Mouse (Mus musculus) limb, embryonic 12.5 days (tissue): ENCODE data around the gene Emx2. TPM values are rescaled to one million over a fixed set of nuclear protein-coding genes. Genes with fewer than 3 reads are reported as not detected.

Source experiments
- ATAC-seq: fragments of 200-750 bp; cut with Nextera tagmentation; 2 replicates; pipeline ENCODE4 v1.8.0; 2017; ENCODE audit warnings: low read depth, moderate TSS enrichment; ENCODE audit not compliant: insufficient number of reproducible peaks, insufficient read depth, low FRiP score, low TSS enrichment
- H3K27ac ChIP-seq: fragments of 300-500 bp; sonication (generic); 2 replicates; pipeline ENCODE4 v1.5.1; 2016; ENCODE audit warnings: mild to moderate bottlenecking, moderate library complexity
- H3K27me3 ChIP-seq: fragments of 300-500 bp; sonication (generic); 2 replicates; pipeline ENCODE4 v1.6.1; 2016; ENCODE audit warnings: mild to moderate bottlenecking, moderate library complexity
- H3K36me3 ChIP-seq: fragments of 300-500 bp; sonication (generic); 2 replicates; pipeline ENCODE4 v1.6.1; 2016; ENCODE audit warnings: mild to moderate bottlenecking, moderate library complexity
- H3K4me1 ChIP-seq: fragments of 300-500 bp; sonication (generic); replicated peaks from 2 replicates; pipeline ENCODE4 v1.6.1; 2016
- H3K4me2 ChIP-seq: fragments of 300-500 bp; sonication (generic); 2 replicates; pipeline ENCODE4 v1.6.1; 2016; ENCODE audit warnings: mild to moderate bottlenecking, moderate library complexity
- H3K4me3 ChIP-seq: fragments of 300-500 bp; sonication (generic); replicated peaks from 2 replicates; pipeline ENCODE4 v1.5.1; 2016; ENCODE audit warnings: mild to moderate bottlenecking
- H3K9ac ChIP-seq: fragments of 300-500 bp; sonication (generic); replicated peaks from 2 replicates; pipeline ENCODE4 v1.6.1; 2016; ENCODE audit warnings: mild to moderate bottlenecking, moderate library complexity
- H3K9me3 ChIP-seq: fragments of 300-500 bp; sonication (generic); 2 replicates; pipeline ENCODE4 v1.6.1; 2016; ENCODE audit warnings: mild to moderate bottlenecking, moderate library complexity
- WGBS: fragments of 180-500 bp; shearing (Covaris S2); methylation state at CpG from one replicate; pipeline ENCODE4 v1.1.7; 2016; 5-methylcytosine and 5-hydroxymethylcytosine counted together
- polyA plus RNA-seq: library from polyadenylated mRNA; unstranded; fragments of >200 nt; fragmentation: Nextera tagmentation; extraction: Ambion mirVana; gene quantifications from 2 replicates; pipeline ENCODE4 v1.2.1, GENCODE M21; 2016

The Emx2 gene
- polyA plus RNA-seq, 1 experiment from 2014 or later: 12.0 TPM

DNA sequence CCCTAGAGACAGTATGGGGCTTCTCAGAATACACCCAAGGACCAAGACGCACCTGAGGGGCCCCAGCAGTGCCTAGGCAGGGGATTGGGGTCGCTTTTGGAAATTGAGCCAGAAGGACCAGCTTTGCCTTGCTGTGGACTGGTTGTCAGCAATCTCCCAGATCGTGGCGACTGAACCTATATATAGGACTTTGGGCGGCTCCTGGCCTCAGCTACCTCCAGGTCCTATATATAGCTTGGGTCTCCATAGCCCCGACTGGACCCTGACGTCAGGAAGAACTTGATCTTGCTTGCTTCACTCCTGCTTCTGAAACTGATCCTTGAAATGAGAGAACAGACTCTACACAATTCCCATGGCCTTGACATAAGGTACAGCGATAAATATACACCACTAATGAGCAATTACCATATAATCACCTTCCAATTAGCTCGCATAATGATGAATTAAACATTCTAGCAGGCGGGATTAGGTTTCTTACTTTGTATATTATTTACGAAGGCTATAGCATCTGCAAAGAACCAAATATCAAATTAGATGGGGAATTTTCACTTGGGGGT is 12.0 kb downstream of the Emx2 start:
- no peak overlapping the region for H3K9ac ChIP-seq
- WGBS: 15% methylated on average over 11 of the region's 11 CpGs
- H3K9me3 ChIP-seq: no peaks in the 10 kb centered on the region
- H3K27me3 ChIP-seq: peaks cover 84% of the 10 kb centered on the region
- H3K4me1 ChIP-seq: peaks cover 37% of the 10 kb centered on the region
- no peak overlapping the region for H3K27ac ChIP-seq
- no peak overlapping the region; the same call in 1 of the 2 replicates for H3K4me2 ChIP-seq
- ATAC-seq: no peak
- H3K36me3 ChIP-seq: no peaks in the 10 kb centered on the region
- no peak overlapping the region for H3K4me3 ChIP-seq

DNA sequence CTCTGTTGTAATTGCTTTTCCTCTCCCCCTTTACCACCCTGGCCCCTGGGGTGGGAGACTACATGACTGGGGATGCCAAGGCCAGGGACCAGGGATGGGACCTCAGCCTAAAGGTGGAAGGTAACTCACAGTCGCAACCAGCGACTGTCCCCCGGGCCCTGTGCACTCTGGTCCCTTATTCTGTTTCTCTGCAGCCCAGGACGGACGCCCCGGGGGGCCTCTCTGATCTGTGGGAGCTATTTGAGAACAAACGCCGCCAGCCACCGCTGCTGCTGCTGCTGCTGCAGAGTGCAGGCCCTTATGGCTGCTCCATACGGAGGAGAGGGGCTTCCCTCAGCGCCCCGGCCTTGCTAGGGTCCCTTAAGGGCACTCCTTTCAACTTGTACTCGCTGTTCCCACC is 12.7 kb downstream of the Emx2 start:
- no peak overlapping the region for H3K27ac ChIP-seq
- H3K9ac ChIP-seq: no peak overlapping the region; the same call in 1 of the 2 replicates
- 2% methylated on average over 13 of the region's 13 CpGs for WGBS
- peak overlapping the region; percentile 42 for H3K4me2 ChIP-seq
- no peaks in the 10 kb centered on the region for H3K9me3 ChIP-seq
- ATAC-seq: no peak
- peaks cover 37% of the 10 kb centered on the region for H3K4me1 ChIP-seq
- 0 out of 2 replicates have a peak overlapping the region, but pooled peaks have one; percentile 10 for H3K4me3 ChIP-seq
- H3K27me3 ChIP-seq: peaks cover 81% of the 10 kb centered on the region
- no peaks in the 10 kb centered on the region for H3K36me3 ChIP-seq

DNA sequence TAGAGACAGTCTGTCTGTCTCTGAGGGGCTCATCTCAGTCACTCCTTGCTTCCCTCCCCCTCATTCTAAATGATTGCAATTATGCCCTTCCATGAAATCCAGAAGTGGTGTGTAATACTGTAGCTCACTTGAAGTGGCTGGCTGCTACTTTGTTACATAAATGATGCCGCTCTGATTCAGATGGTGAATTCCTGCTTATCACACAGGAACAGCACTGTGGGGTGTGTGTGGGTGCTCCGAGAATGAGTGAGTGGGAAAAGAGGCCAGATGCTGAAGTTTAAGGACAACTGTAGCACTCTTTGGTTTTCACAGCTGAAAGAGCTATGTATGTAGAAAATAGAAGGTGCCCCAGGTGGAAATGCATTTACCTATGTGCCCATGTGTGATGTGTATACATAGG is 14.7 kb downstream of the Emx2 start:
- peaks cover 63% of the 10 kb centered on the region for H3K27me3 ChIP-seq
- H3K36me3 ChIP-seq: no peaks in the 10 kb centered on the region
- H3K27ac ChIP-seq: no peak overlapping the region
- H3K9me3 ChIP-seq: no peaks in the 10 kb centered on the region
- no peak overlapping the region for H3K9ac ChIP-seq
- H3K4me1 ChIP-seq: peaks cover 30% of the 10 kb centered on the region
- no peak overlapping the region for H3K4me3 ChIP-seq
- H3K4me2 ChIP-seq: no peak overlapping the region
- no peak for ATAC-seq
- 95% methylated on average over 2 of the region's 2 CpGs for WGBS

DNA sequence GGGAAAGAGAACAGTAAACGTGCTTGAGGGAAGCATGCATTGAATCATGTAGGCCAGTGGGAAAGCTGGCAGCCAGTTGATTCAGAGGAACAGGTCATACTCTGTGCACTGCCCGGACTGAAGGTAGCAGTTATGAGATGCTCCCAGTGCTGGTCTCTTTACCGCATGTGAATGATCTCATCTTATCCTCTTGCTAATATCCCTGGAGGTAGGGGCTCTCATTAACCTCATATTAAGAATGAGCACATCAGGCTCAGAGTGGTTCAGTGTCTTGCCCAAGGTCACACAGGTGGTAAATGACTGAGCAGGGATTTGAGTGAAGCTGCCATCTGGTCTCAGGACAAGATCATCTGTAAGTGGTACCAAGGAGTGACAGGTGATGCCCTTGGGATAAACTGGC is 21.7 kb downstream of the Emx2 start:
- no peaks in the 10 kb centered on the region for H3K36me3 ChIP-seq
- H3K9ac ChIP-seq: no peak overlapping the region
- H3K27me3 ChIP-seq: peaks cover 11% of the 10 kb centered on the region
- H3K27ac ChIP-seq: no peak overlapping the region
- 83% methylated on average over 3 of the region's 3 CpGs for WGBS
- H3K4me2 ChIP-seq: no peak overlapping the region
- H3K4me3 ChIP-seq: no peak overlapping the region
- no peaks in the 10 kb centered on the region for H3K4me1 ChIP-seq
- no peaks in the 10 kb centered on the region for H3K9me3 ChIP-seq
- ATAC-seq: no peak

DNA sequence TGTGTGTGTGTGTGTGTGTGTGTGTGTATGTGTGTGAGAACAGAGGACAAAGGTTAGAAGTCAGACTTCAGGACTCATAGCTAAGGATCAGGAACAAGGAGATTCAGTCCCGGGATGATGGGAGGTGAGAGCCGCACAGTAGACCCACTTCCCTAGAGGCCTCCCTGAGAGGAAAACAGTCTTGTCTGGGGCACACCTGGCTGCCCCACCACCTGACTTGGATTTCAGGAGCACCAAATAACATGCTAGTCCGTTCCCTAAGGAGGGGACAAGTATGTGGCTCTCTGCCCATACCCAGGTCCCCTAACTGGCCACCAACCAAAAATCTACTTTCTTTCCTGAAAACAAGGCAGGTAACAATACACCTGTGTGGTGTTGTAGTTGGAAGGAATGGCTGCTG is 22.4 kb downstream of the Emx2 start:
- 81% methylated on average over 3 of the region's 3 CpGs for WGBS

DNA sequence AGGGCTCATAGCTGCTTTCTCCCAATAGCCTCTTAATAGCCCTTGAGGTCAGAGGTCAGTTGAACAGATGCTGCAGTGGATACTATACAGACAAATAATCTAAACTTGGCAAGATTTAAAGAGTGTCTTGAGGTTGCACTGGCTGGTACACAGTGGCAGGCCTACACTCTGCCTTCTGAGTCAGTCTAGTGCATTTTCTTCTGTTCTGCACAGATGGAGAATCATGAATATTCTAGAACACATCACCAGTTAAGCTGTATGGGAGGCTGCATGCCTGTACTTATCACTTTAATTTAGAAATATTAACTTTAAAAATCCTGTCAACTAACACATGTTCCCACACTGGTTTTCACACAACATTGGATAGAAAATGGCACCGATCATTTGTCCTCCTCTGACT is 34.1 kb downstream of the Emx2 start:
- Histone ChIP-seq H3K4me1 (peaks cover 18% of the 10 kb centered on the region), H3K27me3 (no peaks in the 10 kb centered on the region), H3K4me3 (no peak overlapping the region), H3K36me3 (no peaks in the 10 kb centered on the region), H3K27ac (no peak overlapping the region), H3K4me2 (no peak overlapping the region), H3K9me3 (no peaks in the 10 kb centered on the region), H3K9ac (no peak overlapping the region)
- 73% methylated on average over 1 of the region's 1 CpGs for WGBS
- no peak for ATAC-seq

More for the DNA sequence above, 22.4 kb downstream of the Emx2 start:
- H3K4me3 ChIP-seq: no peak overlapping the region
- no peak overlapping the region for H3K27ac ChIP-seq
- 0 out of 2 replicates have a peak, but pooled peaks cover 5% of the 10 kb centered on the region for H3K27me3 ChIP-seq
- H3K36me3 ChIP-seq: no peaks in the 10 kb centered on the region
- ATAC-seq: no peak
- H3K4me1 ChIP-seq: no peaks in the 10 kb centered on the region
- H3K9me3 ChIP-seq: no peaks in the 10 kb centered on the region
- no peak overlapping the region for H3K4me2 ChIP-seq
- no peak overlapping the region for H3K9ac ChIP-seq

DNA sequence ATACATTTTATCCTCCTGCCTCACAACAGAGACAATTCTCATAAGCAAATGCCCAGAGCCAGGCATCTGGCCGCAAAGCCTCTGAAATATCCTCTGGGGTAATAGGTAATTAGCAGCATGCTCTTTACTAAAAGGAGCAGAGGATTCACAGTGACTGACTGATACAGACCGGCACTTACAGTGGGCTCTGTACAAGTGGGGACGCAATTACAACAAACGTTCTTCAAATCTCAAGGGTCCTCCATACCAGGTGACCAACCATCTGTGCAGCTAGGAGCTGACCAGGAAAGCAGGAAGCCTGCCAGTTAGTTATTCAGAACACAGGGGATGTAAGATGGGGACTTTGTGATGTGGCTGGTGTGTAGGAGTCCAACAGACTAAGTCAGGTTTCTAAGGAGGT is 38.7 kb downstream of the Emx2 start:
- ATAC-seq: no peak
- Histone ChIP-seq H3K9me3 (no peaks in the 10 kb centered on the region), H3K27ac (no peak overlapping the region), H3K36me3 (no peaks in the 10 kb centered on the region), H3K9ac (no peak overlapping the region), H3K4me1 (peaks cover 5% of the 10 kb centered on the region; the same call in 1 of the 2 replicates), H3K4me2 (no peak overlapping the region), H3K4me3 (no peak overlapping the region), H3K27me3 (no peaks in the 10 kb centered on the region)
- WGBS: 66% methylated on average over 4 of the region's 4 CpGs

DNA sequence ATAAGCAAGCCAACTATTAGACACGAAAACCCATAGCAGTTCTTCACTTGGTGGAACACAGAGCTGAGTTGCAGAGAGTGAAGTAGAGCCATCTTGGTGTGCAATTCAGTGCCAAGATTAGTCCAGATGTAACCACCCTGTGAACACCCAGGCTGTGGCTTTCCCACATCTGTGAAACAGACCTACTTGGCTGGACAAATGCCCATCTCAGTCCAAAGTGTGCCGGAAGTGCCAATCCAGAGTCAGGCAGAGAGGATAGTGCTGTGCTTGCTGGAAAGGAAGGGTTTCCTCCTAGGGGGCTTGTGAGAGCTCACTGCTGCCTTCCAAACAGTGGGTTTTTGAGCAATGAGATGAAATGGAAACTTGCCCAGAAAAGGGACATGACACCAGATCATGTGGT is 50.7 kb downstream of the Emx2 start:
- WGBS: 89% methylated on average over 2 of the region's 2 CpGs
- ATAC-seq: no peak
- no peaks in the 10 kb centered on the region for H3K36me3 ChIP-seq

DNA sequence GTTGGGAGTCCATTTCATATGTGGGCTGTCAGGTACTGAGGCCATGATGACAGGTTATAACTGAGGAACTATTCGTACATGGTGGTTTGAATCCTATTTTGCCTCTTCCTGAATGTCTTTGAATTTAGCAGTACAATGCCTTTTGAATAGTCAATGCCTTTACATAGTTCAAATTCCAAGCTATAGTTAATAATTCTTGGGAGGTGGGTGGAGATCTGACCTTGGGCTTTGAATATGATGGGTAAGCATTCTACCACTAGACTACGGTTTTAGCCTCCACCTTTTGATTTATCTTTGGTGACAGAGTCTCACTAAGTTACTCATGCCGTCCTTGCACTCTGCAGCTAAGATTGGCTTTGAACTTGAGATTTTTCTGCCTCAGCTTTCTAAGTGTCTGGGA is 55.0 kb downstream of the Emx2 start:
- 80% methylated on average over 3 of the region's 3 CpGs for WGBS
- Histone ChIP-seq H3K4me2 (no peak overlapping the region), H3K9me3 (no peaks in the 10 kb centered on the region), H3K27ac (no peak overlapping the region), H3K9ac (no peak overlapping the region), H3K27me3 (peaks cover 4% of the 10 kb centered on the region; the same call in 1 of the 2 replicates), H3K4me1 (no peaks in the 10 kb centered on the region), H3K36me3 (no peaks in the 10 kb centered on the region), H3K4me3 (no peak overlapping the region)
- ATAC-seq: no peak

More for the DNA sequence above, 50.7 kb downstream of the Emx2 start:
- Histone ChIP-seq H3K4me2 (no peak overlapping the region), H3K27me3 (peaks cover 4% of the 10 kb centered on the region; the same call in 1 of the 2 replicates), H3K4me1 (no peaks in the 10 kb centered on the region), H3K9me3 (no peaks in the 10 kb centered on the region), H3K4me3 (no peak overlapping the region), H3K27ac (no peak overlapping the region), H3K9ac (no peak overlapping the region)

Other genes with a start within 250 kb of the Emx2 start
- not detected in 2 replicates for gene Kcnk18, start 239.2 kb upstream of the Emx2 start, polyA plus RNA-seq
- gene Slc18a2, start 197.5 kb upstream of the Emx2 start, polyA plus RNA-seq: 7.4 and 8.1 TPM in 2 replicates
- gene Rps12-ps3, start 136.1 kb upstream of the Emx2 start, polyA plus RNA-seq: 14.6 and 18.4 TPM in 2 replicates
- gene Pdzd8, start 112.6 kb upstream of the Emx2 start, polyA plus RNA-seq: 16.8 and 18.1 TPM in 2 replicates